Mouse (Mus musculus) liver, embryonic 14.5 days (tissue): Measurements from ENCODE around the gene Gjb2.

Experiments used
- CTCF ChIP-seq: IDR thresholded peaks from 2 replicates; pipeline ENCODE4 v1.5.1; 2016; ENCODE audit warnings: antibody characterized with exemption, low read depth, control low read depth
- EP300 ChIP-seq: IDR thresholded peaks from 2 replicates; pipeline ENCODE4 v1.6.1; 2016; ENCODE audit warnings: antibody characterized with exemption, low read depth

GRCm38 (mm10) chr14:57093029-57093428 is 11.5 kb downstream of the Gjb2 start:
- TF ChIP-seq CTCF (peak; percentile 69), EP300 (no peak)
